In the genomic region with DNA sequence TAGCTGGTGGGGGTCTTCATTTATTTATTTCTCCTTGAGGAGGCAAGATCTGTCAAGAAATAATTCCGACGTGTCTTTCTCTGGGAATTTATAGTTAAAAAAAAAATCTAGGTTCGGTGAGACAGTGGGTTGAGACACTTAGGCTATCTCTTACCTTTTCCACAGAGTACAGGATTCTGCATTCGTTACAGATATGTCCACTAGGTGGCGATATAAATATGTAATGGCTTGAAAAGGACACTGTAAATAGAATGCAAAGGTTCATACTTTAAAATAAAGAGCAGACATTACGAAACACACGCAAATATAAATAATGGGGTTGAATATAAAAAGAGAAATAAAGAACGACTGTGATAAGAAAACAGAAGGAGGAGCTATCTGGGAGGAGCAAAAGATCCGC, we compare ENCODE assay signal across 8 mouse cellular contexts.
DNase-seq lines count a peak whose midpoint lies in the region; ATAC-seq and TF ChIP-seq lines count a peak whose summit lies in the region.

No protein-coding gene starts in this region.

- TF ChIP-seq POLR2A in myocyte (IDR thresholded peaks at IDR 0.05; ENCODE audit: insufficient read length, low read depth) = no peak

- 14% methylated on average over 9 of the region's 9 CpGs for WGBS in lung, embryonic 14.5 days

- no peak overlapping the region for H3K4me3 ChIP-seq in lung, embryonic 14.5 days (ENCODE audit: low read depth, low read length)
- H3K4me3 ChIP-seq in myocyte = no peak overlapping the region

- H3K4me2 ChIP-seq in lung, embryonic 14.5 days = no peak overlapping the region
- peak overlapping the region; percentile 12 for H3K4me2 ChIP-seq in myocyte (ENCODE audit: low read depth)

- no peaks in the 10 kb centered on the region for H3K9me3 ChIP-seq in lung, embryonic 14.5 days (ENCODE audit: low read depth, low read length)

- H3K79me2 ChIP-seq in myocyte (ENCODE audit: control insufficient read depth, insufficient read depth) = no peaks in the 10 kb centered on the region

- peak; percentile 85 for ATAC-seq in lung, embryonic 14.5 days (ENCODE audit: insufficient read depth)
- peak; percentile 46 to 64; a peak in 1 of 4 replicates for ATAC-seq in hematopoietic stem cell, adult 5-6 weeks (replicated peaks in 1 of 2; ENCODE audit: insufficient read depth in 1 of 2, low FRiP score in 2 of 2, low TSS enrichment in 1 of 2, low read depth in 1 of 2, poor library complexity in 2 of 2, severe bottlenecking in 2 of 2)

- H3K9ac ChIP-seq in lung, embryonic 14.5 days = no peak overlapping the region

- TF ChIP-seq CTCF in lung, embryonic 14.5 days (IDR thresholded peaks at IDR 0.05; ENCODE audit: low read depth) = peak; percentile 66

- H3ac ChIP-seq in myocyte (ENCODE audit: control insufficient read depth, insufficient read length) = no peak overlapping the region

- H3K27ac ChIP-seq in lung, embryonic 14.5 days (ENCODE audit: low read depth) = no peak overlapping the region

- H3K27me3 ChIP-seq in lung, embryonic 14.5 days (ENCODE audit: insufficient read depth, low read length) = no peaks in the 10 kb centered on the region
- H3K27me3 ChIP-seq in myocyte (ENCODE audit: control insufficient read depth, insufficient read depth, insufficient read length) = no peaks in the 10 kb centered on the region

- no peaks in the 10 kb centered on the region for H3K4me1 ChIP-seq in lung, embryonic 14.5 days (ENCODE audit: insufficient read depth)

- DNase-seq in cerebellum, postnatal 14 days = peak; percentile 23 to 65
- DNase-seq in cerebellum, adult 9-11 months = no peak
- DNase-seq in lung, embryonic 14.5 days = peak; percentile 85
- no peak for DNase-seq in lung, postnatal 14 days
- no peak for DNase-seq in spleen, postnatal 4 days (ENCODE audit: low spot score in 2 of 2)
- no peak for DNase-seq in adrenal gland, postnatal 36 days

- no peaks in the 10 kb centered on the region for H3K36me3 ChIP-seq in lung, embryonic 14.5 days (ENCODE audit: insufficient read depth)
- H3K36me3 ChIP-seq in myocyte (ENCODE audit: control insufficient read depth, insufficient read depth) = no peaks in the 10 kb centered on the region

TF ChIP-seq in myocyte, 11 proteins besides CTCF, POLR2A, EP300 and RAD21:
- TF ChIP-seq MYOD1 (IDR thresholded peaks at IDR 0.05; ENCODE audit: control insufficient read depth in 1 of 3, insufficient read length in 2 of 3, low read depth in 2 of 3) = no peak
- no peak for TF ChIP-seq E2F4 (IDR thresholded peaks at IDR 0.05; ENCODE audit: insufficient read depth)
- TF ChIP-seq CEBPB (IDR thresholded peaks at IDR 0.05; ENCODE audit: insufficient read depth, poor library complexity, severe bottlenecking) = no peak
- no peak for TF ChIP-seq POLR2AphosphoS2 (IDR thresholded peaks at IDR 0.05; ENCODE audit: insufficient read length, low read depth)
- TF ChIP-seq MYOG (IDR thresholded peaks at IDR 0.05; ENCODE audit: control insufficient read depth in 1 of 3, insufficient read depth in 1 of 3, insufficient read length in 2 of 3, low read depth in 2 of 3) = no peak
- no peak for TF ChIP-seq TCF12 (IDR thresholded peaks at IDR 0.05; ENCODE audit: insufficient read depth, poor library complexity, severe bottlenecking)
- TF ChIP-seq MAX (IDR thresholded peaks at IDR 0.05; ENCODE audit: low read depth) = no peak
- no peak for TF ChIP-seq REST (IDR thresholded peaks at IDR 0.05; ENCODE audit: insufficient read depth, insufficient read length)
- TF ChIP-seq SRF (IDR thresholded peaks at IDR 0.05; ENCODE audit: control insufficient read depth, insufficient read length, low read depth) = no peak
- TF ChIP-seq TCF3 (IDR thresholded peaks at IDR 0.05; ENCODE audit: insufficient read length, low read depth) = no peak
- no peak for TF ChIP-seq USF1 (IDR thresholded peaks at IDR 0.05; ENCODE audit: low read depth)

Comparison
In these comparisons a context has a peak if more than half of its experiments do, and no peak if none do; other contexts are left out.
1. DNase-seq: peak in cerebellum, postnatal 14 days (2 of 2) and lung, embryonic 14.5 days (single experiment); none in cerebellum, adult 9-11 months (single experiment), lung, postnatal 14 days (single experiment), spleen, postnatal 4 days (0 of 2) and adrenal gland, postnatal 36 days (0 of 2).